Mouse (Mus musculus) splenic B cell, adult 2 months (primary cell): ENCODE data around the gene Dlg4.
A peak's percentile ranks its signal among the peaks of the same experiment; 100 is the strongest.

Source experiments
- DNase-seq: peaks from one replicate; pipeline ENCODE4 v3.0.0-alpha.2; 2011; ENCODE audit warnings: low read depth, low spot score
- H3K27me3 ChIP-seq: 2 replicates; pipeline ENCODE4 v1.6.1; 2012; ENCODE audit warnings: mild to moderate bottlenecking, low read length, moderate library complexity, mixed read lengths; ENCODE audit not compliant: control insufficient read depth, poor library complexity, insufficient read depth, severe bottlenecking
- H3K36me3 ChIP-seq: 2 replicates; pipeline ENCODE4 v1.6.1; 2012; ENCODE audit warnings: mild to moderate bottlenecking, low read length, moderate library complexity, mixed read lengths; ENCODE audit not compliant: control insufficient read depth, poor library complexity, insufficient read depth, severe bottlenecking

Dlg4 gene

GRCm38 (mm10) chr11:70020022-70020631, 3.4 kb downstream of the Dlg4 start:
- no peaks in the 10 kb centered on the region for H3K27me3 ChIP-seq
- no peaks in the 10 kb centered on the region for H3K36me3 ChIP-seq
- no peak for DNase-seq

GRCm38 (mm10) chr11:70020731-70021263, 4.1 kb downstream of the Dlg4 start:
- DNase-seq = peak; percentile 85
- no peaks in the 10 kb centered on the region for H3K27me3 ChIP-seq
- H3K36me3 ChIP-seq = no peaks in the 10 kb centered on the region

- peak; percentile 94 for DNase-seq
- Histone ChIP-seq H3K36me3 (no peaks in the 10 kb centered on the region), H3K27me3 (no peaks in the 10 kb centered on the region)
Observed at GRCm38 (mm10) chr11:70021264-70022132, 4.8 kb downstream of the Dlg4 start.

GRCm38 (mm10) chr11:70023481-70024150, 6.9 kb downstream of the Dlg4 start:
- Histone ChIP-seq H3K36me3 (no peaks in the 10 kb centered on the region), H3K27me3 (no peaks in the 10 kb centered on the region)
- DNase-seq = no peak

GRCm38 (mm10) chr11:70024151-70024514, 7.4 kb downstream of the Dlg4 start:
- no peaks in the 10 kb centered on the region for H3K27me3 ChIP-seq
- no peak for DNase-seq
- no peaks in the 10 kb centered on the region for H3K36me3 ChIP-seq

GRCm38 (mm10) chr11:70026689-70027088, 9.9 kb downstream of the Dlg4 start:
- no peak for DNase-seq
- Histone ChIP-seq H3K36me3 (no peaks in the 10 kb centered on the region), H3K27me3 (no peaks in the 10 kb centered on the region)

- Histone ChIP-seq H3K27me3 (no peaks in the 10 kb centered on the region), H3K36me3 (no peaks in the 10 kb centered on the region)
- DNase-seq = no peak
Observed at GRCm38 (mm10) chr11:70027397-70027796, 10.7 kb downstream of the Dlg4 start.

- no peaks in the 10 kb centered on the region for H3K27me3 ChIP-seq
- DNase-seq = no peak
- no peaks in the 10 kb centered on the region for H3K36me3 ChIP-seq
Observed at GRCm38 (mm10) chr11:70028401-70029129, 11.8 kb downstream of the Dlg4 start.

GRCm38 (mm10) chr11:70029130-70029801, 12.5 kb downstream of the Dlg4 start:
- DNase-seq = peak; percentile 91
- no peaks in the 10 kb centered on the region for H3K27me3 ChIP-seq

GRCm38 (mm10) chr11:70029829-70030550, 13.2 kb downstream of the Dlg4 start:
- DNase-seq = peak; percentile 73
- Histone ChIP-seq H3K27me3 (no peaks in the 10 kb centered on the region), H3K36me3 (no peaks in the 10 kb centered on the region)

More at GRCm38 (mm10) chr11:70029130-70029801, 12.5 kb downstream of the Dlg4 start:
- no peaks in the 10 kb centered on the region for H3K36me3 ChIP-seq

GRCm38 (mm10) chr11:70030651-70031320, 14.0 kb downstream of the Dlg4 start:
- no peaks in the 10 kb centered on the region for H3K36me3 ChIP-seq

GRCm38 (mm10) chr11:70031321-70031670, 14.6 kb downstream of the Dlg4 start:
- no peaks in the 10 kb centered on the region for H3K36me3 ChIP-seq
- DNase-seq = no peak
- H3K27me3 ChIP-seq = no peaks in the 10 kb centered on the region

More at GRCm38 (mm10) chr11:70030651-70031320, 14.0 kb downstream of the Dlg4 start:
- H3K27me3 ChIP-seq = no peaks in the 10 kb centered on the region
- no peak for DNase-seq

- Histone ChIP-seq H3K27me3 (no peaks in the 10 kb centered on the region; the same call in 1 of the 2 replicates), H3K36me3 (no peaks in the 10 kb centered on the region)
- no peak for DNase-seq
Observed at GRCm38 (mm10) chr11:70038174-70038573, 21.4 kb downstream of the Dlg4 start.
